Mouse (Mus musculus): Measurements from ENCODE around the gene Dot1l. TPM values are rescaled to one million over a fixed set of nuclear protein-coding genes. Genes with fewer than 3 reads are reported as not detected.
A peak's percentile ranks its signal among the peaks of the same experiment; 100 is the strongest.

Gene Dot1l
- polyA plus RNA-seq, 1 experiment from 2014 or later, result 23.8 TPM

- no peak overlapping the region for H3K27ac ChIP-seq
- no peak for DNase-seq (ENCODE audit: low spot score)
- WGBS, result 92% methylated on average over 2 of the region's 2 CpGs
- H3K27me3 ChIP-seq (ENCODE audit: control insufficient read depth, insufficient read depth, low read length), result peaks cover 7% of the 10 kb centered on the region
- H3K4me2 ChIP-seq (replicated peaks), result no peak overlapping the region
- H3K4me3 ChIP-seq (replicated peaks; ENCODE audit: low read length), result no peak overlapping the region
- peaks cover 52% of the 10 kb centered on the region for H3K36me3 ChIP-seq (replicated peaks; ENCODE audit: control insufficient read depth, insufficient read depth)
- H3K4me1 ChIP-seq (replicated peaks; ENCODE audit: control insufficient read depth, insufficient read depth, low read length), result peaks cover 25% of the 10 kb centered on the region
- H3K9me3 ChIP-seq (ENCODE audit: control insufficient read depth, low read length), result no peaks in the 10 kb centered on the region
- no peak overlapping the region for H3K9ac ChIP-seq
- no peak for ATAC-seq (ENCODE audit: low FRiP score)
Measured at GRCm38 (mm10) chr10:80804340-80804739, 49.3 kb downstream of the Dot1l start.

GRCm38 (mm10) chr10:80804916-80805315 is 49.9 kb downstream of the Dot1l start, which contains the start of gene Amh:
Gene Amh, plus strand, starts transcription at chr10:80805243.
- DNase-seq (ENCODE audit: low spot score), result no peak
- Histone ChIP-seq H3K9me3 (ENCODE audit: control insufficient read depth, low read length) (no peaks in the 10 kb centered on the region), H3K36me3 (replicated peaks; ENCODE audit: control insufficient read depth, insufficient read depth) (peaks cover 52% of the 10 kb centered on the region), H3K4me2 (replicated peaks) (no peak within 1 kb of the TSS), H3K27me3 (ENCODE audit: control insufficient read depth, insufficient read depth, low read length) (peaks cover 12% of the 10 kb centered on the region), H3K9ac (no peak within 1 kb of the TSS), H3K27ac (no peak within 1 kb of the TSS), H3K4me3 (replicated peaks; ENCODE audit: low read length) (no peak within 1 kb of the TSS), H3K4me1 (replicated peaks; ENCODE audit: control insufficient read depth, insufficient read depth, low read length) (peaks cover 19% of the 10 kb centered on the region)
- WGBS, result 70% methylated on average over 6 of the region's 6 CpGs
- ATAC-seq (ENCODE audit: low FRiP score), result no peak

- peaks cover 16% of the 10 kb centered on the region for H3K27me3 ChIP-seq (ENCODE audit: control insufficient read depth, insufficient read depth, low read length)
- H3K27ac ChIP-seq, result no peak overlapping the region
- peaks cover 16% of the 10 kb centered on the region for H3K4me1 ChIP-seq (replicated peaks; ENCODE audit: control insufficient read depth, insufficient read depth, low read length)
- H3K9me3 ChIP-seq (ENCODE audit: control insufficient read depth, low read length), result no peaks in the 10 kb centered on the region
- no peak for DNase-seq (ENCODE audit: low spot score)
- 82% methylated on average over 5 of the region's 5 CpGs for WGBS
- no peak overlapping the region for H3K9ac ChIP-seq
- H3K4me2 ChIP-seq (replicated peaks), result no peak overlapping the region
- no peak for ATAC-seq (ENCODE audit: low FRiP score)
- H3K36me3 ChIP-seq (replicated peaks; ENCODE audit: control insufficient read depth, insufficient read depth), result peaks cover 52% of the 10 kb centered on the region
- H3K4me3 ChIP-seq (replicated peaks; ENCODE audit: low read length), result no peak overlapping the region
Measured at GRCm38 (mm10) chr10:80805322-80805721, 50.3 kb downstream of the Dot1l start.

- ATAC-seq (ENCODE audit: low FRiP score) (peak; percentile 28; the same call in 1 of the 2 replicates), DNase-seq (ENCODE audit: low spot score) (peak; percentile 68)
- Histone ChIP-seq H3K36me3 (replicated peaks; ENCODE audit: control insufficient read depth, insufficient read depth) (peaks cover 46% of the 10 kb centered on the region), H3K27me3 (ENCODE audit: control insufficient read depth, insufficient read depth, low read length) (peaks cover 18% of the 10 kb centered on the region), H3K9ac (no peak overlapping the region), H3K4me1 (replicated peaks; ENCODE audit: control insufficient read depth, insufficient read depth, low read length) (peaks cover 16% of the 10 kb centered on the region), H3K27ac (no peak overlapping the region), H3K4me3 (replicated peaks; ENCODE audit: low read length) (no peak overlapping the region), H3K4me2 (replicated peaks) (0 out of 2 replicates have a peak overlapping the region, but pooled peaks have one; percentile 98), H3K9me3 (ENCODE audit: control insufficient read depth, low read length) (no peaks in the 10 kb centered on the region)
- 17% methylated on average over 3 of the region's 3 CpGs for WGBS
Measured at GRCm38 (mm10) chr10:80805925-80806324, 50.9 kb downstream of the Dot1l start.

- Histone ChIP-seq H3K4me1 (replicated peaks; ENCODE audit: control insufficient read depth, insufficient read depth, low read length) (peaks cover 16% of the 10 kb centered on the region), H3K4me2 (replicated peaks) (peak overlapping the region; percentile 98), H3K9me3 (ENCODE audit: control insufficient read depth, low read length) (no peaks in the 10 kb centered on the region), H3K27me3 (ENCODE audit: control insufficient read depth, insufficient read depth, low read length) (peaks cover 18% of the 10 kb centered on the region), H3K27ac (peak overlapping the region; percentile 86), H3K36me3 (replicated peaks; ENCODE audit: control insufficient read depth, insufficient read depth) (peaks cover 40% of the 10 kb centered on the region), H3K9ac (peak overlapping the region; percentile 80), H3K4me3 (replicated peaks; ENCODE audit: low read length) (peak overlapping the region; percentile 46)
- peak; percentile 9; the same call in 1 of the 2 replicates for ATAC-seq (ENCODE audit: low FRiP score)
- 34% methylated on average over 34 of the region's 34 CpGs for WGBS
- no peak for DNase-seq (ENCODE audit: low spot score)
Measured at GRCm38 (mm10) chr10:80806341-80807056, 51.5 kb downstream of the Dot1l start.

- Histone ChIP-seq H3K4me1 (replicated peaks; ENCODE audit: control insufficient read depth, insufficient read depth, low read length) (peaks cover 16% of the 10 kb centered on the region), H3K4me3 (replicated peaks; ENCODE audit: low read length) (peak overlapping the region; percentile 46), H3K9me3 (ENCODE audit: control insufficient read depth, low read length) (no peaks in the 10 kb centered on the region), H3K9ac (peak overlapping the region; percentile 80), H3K27me3 (ENCODE audit: control insufficient read depth, insufficient read depth, low read length) (peaks cover 18% of the 10 kb centered on the region), H3K4me2 (replicated peaks) (peak overlapping the region; percentile 98), H3K36me3 (replicated peaks; ENCODE audit: control insufficient read depth, insufficient read depth) (peaks cover 34% of the 10 kb centered on the region), H3K27ac (peak overlapping the region; percentile 86)
- DNase-seq (ENCODE audit: low spot score) (peak; percentile 78), ATAC-seq (ENCODE audit: low FRiP score) (peak; percentile 81)
- WGBS, result under 1% methylated on average over 55 of the region's 58 CpGs
Measured at GRCm38 (mm10) chr10:80807057-80807627, 52.1 kb downstream of the Dot1l start.

GRCm38 (mm10) chr10:80808099-80808984 is 53.3 kb downstream of the Dot1l start:
- H3K27me3 ChIP-seq (ENCODE audit: control insufficient read depth, insufficient read depth, low read length), result peaks cover 18% of the 10 kb centered on the region
- ATAC-seq (ENCODE audit: low FRiP score), result no peak
- peaks cover 16% of the 10 kb centered on the region for H3K4me1 ChIP-seq (replicated peaks; ENCODE audit: control insufficient read depth, insufficient read depth, low read length)
- no peak for DNase-seq (ENCODE audit: low spot score)
- WGBS, result 18% methylated on average over 40 of the region's 40 CpGs
- H3K9ac ChIP-seq, result peak overlapping the region; percentile 0; the same call in 1 of the 2 replicates
- 0 out of 2 replicates have a peak overlapping the region, but pooled peaks have one; percentile 1 for H3K4me3 ChIP-seq (replicated peaks; ENCODE audit: low read length)
- H3K4me2 ChIP-seq (replicated peaks), result peak overlapping the region; percentile 98
- no peaks in the 10 kb centered on the region for H3K9me3 ChIP-seq (ENCODE audit: control insufficient read depth, low read length)
- H3K36me3 ChIP-seq (replicated peaks; ENCODE audit: control insufficient read depth, insufficient read depth), result peaks cover 22% of the 10 kb centered on the region
- H3K27ac ChIP-seq, result no peak overlapping the region

GRCm38 (mm10) chr10:80808985-80809632 is 54.1 kb downstream of the Dot1l start:
- H3K4me3 ChIP-seq (replicated peaks; ENCODE audit: low read length), result 0 out of 2 replicates have a peak overlapping the region, but pooled peaks have one; percentile 1
- no peak overlapping the region for H3K27ac ChIP-seq
- WGBS, result 4% methylated on average over 17 of the region's 18 CpGs
- peaks cover 16% of the 10 kb centered on the region for H3K4me1 ChIP-seq (replicated peaks; ENCODE audit: control insufficient read depth, insufficient read depth, low read length)
- peaks cover 14% of the 10 kb centered on the region for H3K36me3 ChIP-seq (replicated peaks; ENCODE audit: control insufficient read depth, insufficient read depth)
- peak overlapping the region; percentile 23 for H3K4me2 ChIP-seq (replicated peaks)
- H3K9me3 ChIP-seq (ENCODE audit: control insufficient read depth, low read length), result no peaks in the 10 kb centered on the region
- ATAC-seq (ENCODE audit: low FRiP score) (no peak), DNase-seq (ENCODE audit: low spot score) (no peak)
- H3K27me3 ChIP-seq (ENCODE audit: control insufficient read depth, insufficient read depth, low read length), result peaks cover 18% of the 10 kb centered on the region
- peak overlapping the region; percentile 0; the same call in 1 of the 2 replicates for H3K9ac ChIP-seq
